Mouse (Mus musculus) erythroblast, embryonic 14.5 days (primary cell): ENCODE results near the gene Irf1.

Experiments used
- GATA1 ChIP-seq: IDR thresholded peaks from 2 replicates; pipeline ENCODE4 v1.6.1; 2012; ENCODE audit warnings: low read length, inconsistent platforms, mixed read lengths
- TAL1 ChIP-seq: IDR thresholded peaks from 3 replicates; pipeline ENCODE4 v1.6.1; 2012; ENCODE audit warnings: low read length, inconsistent platforms, mixed read lengths

- no peak for TF ChIP-seq GATA1
- no peak for TF ChIP-seq TAL1
Observed at GRCm38 (mm10) chr11:53737573-53737946, 32.3 kb upstream of the Irf1 start.
